Mouse (Mus musculus): ENCODE measurements around the gene Plekhm2. TPM values are rescaled to one million over a fixed set of nuclear protein-coding genes. Genes with fewer than 3 reads are reported as not detected.
A peak's percentile ranks its signal among the peaks of the same experiment; 100 is the strongest.

The Plekhm2 gene
- total RNA-seq, 4 experiments from 2014 or later = 103 to 120 (median 107) TPM

GRCm38 (mm10) chr4:141632111-141632873, 32.4 kb downstream of the Plekhm2 start:
- no peak for DNase-seq (ENCODE audit: low spot score in 2 of 2)

- DNase-seq (ENCODE audit: low spot score in 2 of 2) = no peak
Measured at GRCm38 (mm10) chr4:141631250-141631649, 33.4 kb downstream of the Plekhm2 start.

- DNase-seq (ENCODE audit: low spot score in 2 of 2) = no peak
Measured at GRCm38 (mm10) chr4:141630021-141630420, 34.7 kb downstream of the Plekhm2 start.

GRCm38 (mm10) chr4:141628661-141629060, 36.0 kb downstream of the Plekhm2 start:
- no peak for DNase-seq (ENCODE audit: low spot score in 2 of 2)

- DNase-seq (ENCODE audit: low spot score in 2 of 2) = no peak
Measured at GRCm38 (mm10) chr4:141627502-141627901, 37.2 kb downstream of the Plekhm2 start.

- no peak for DNase-seq (ENCODE audit: low spot score in 2 of 2)
Measured at GRCm38 (mm10) chr4:141625774-141626550, 38.7 kb downstream of the Plekhm2 start.

- no peak for DNase-seq (ENCODE audit: low spot score in 2 of 2)
Measured at GRCm38 (mm10) chr4:141624983-141625773, 39.5 kb downstream of the Plekhm2 start.

- no peak for DNase-seq (ENCODE audit: low spot score in 2 of 2)
Measured at GRCm38 (mm10) chr4:141624134-141624533, 40.6 kb downstream of the Plekhm2 start.

GRCm38 (mm10) chr4:141623666-141624065, 41.0 kb downstream of the Plekhm2 start, which contains the start of gene Slc25a34:
Slc25a34 (minus strand) TSS chr4:141623821.
- no peak for DNase-seq (ENCODE audit: low spot score in 2 of 2)

- DNase-seq (ENCODE audit: low spot score in 2 of 2) = no peak
Measured at GRCm38 (mm10) chr4:141623037-141623436, 41.7 kb downstream of the Plekhm2 start.

GRCm38 (mm10) chr4:141622580-141622979, 42.1 kb downstream of the Plekhm2 start:
- DNase-seq (ENCODE audit: low spot score in 2 of 2) = no peak

- DNase-seq (ENCODE audit: low spot score in 2 of 2) = no peak
Measured at GRCm38 (mm10) chr4:141622091-141622490, 42.6 kb downstream of the Plekhm2 start.

GRCm38 (mm10) chr4:141621297-141621696, 43.4 kb downstream of the Plekhm2 start:
- no peak for DNase-seq (ENCODE audit: low spot score in 2 of 2)

GRCm38 (mm10) chr4:141619299-141619883, 45.3 kb downstream of the Plekhm2 start:
- no peak for DNase-seq (ENCODE audit: low spot score in 2 of 2)

GRCm38 (mm10) chr4:141618565-141619243, 46.0 kb downstream of the Plekhm2 start, which contains the start of gene Tmem82:
Tmem82 (minus strand) TSS chr4:141618633.
- no peak for DNase-seq (ENCODE audit: low spot score in 2 of 2)

GRCm38 (mm10) chr4:141617863-141618564, 46.7 kb downstream of the Plekhm2 start:
- DNase-seq (ENCODE audit: low spot score in 2 of 2) = no peak

- DNase-seq (ENCODE audit: low spot score in 2 of 2) = peak in 1 of 2 experiments; percentile 34
Measured at GRCm38 (mm10) chr4:141617299-141617698, 47.4 kb downstream of the Plekhm2 start.

- DNase-seq (ENCODE audit: low spot score in 2 of 2) = no peak
Measured at GRCm38 (mm10) chr4:141616811-141617210, 47.9 kb downstream of the Plekhm2 start.

- DNase-seq (ENCODE audit: low spot score in 2 of 2) = no peak
Measured at GRCm38 (mm10) chr4:141614946-141615345, 49.8 kb downstream of the Plekhm2 start.

GRCm38 (mm10) chr4:141609538-141609937, 55.2 kb downstream of the Plekhm2 start:
- no peak for DNase-seq (ENCODE audit: low spot score in 2 of 2)

Measured in left cerebral cortex, adult 8-10 months (tissue).